Mouse (Mus musculus): ENCODE results near the gene Sh3gl2.
A peak's percentile ranks its signal among the peaks of the same experiment; 100 is the strongest.

Sh3gl2 gene

DNA sequence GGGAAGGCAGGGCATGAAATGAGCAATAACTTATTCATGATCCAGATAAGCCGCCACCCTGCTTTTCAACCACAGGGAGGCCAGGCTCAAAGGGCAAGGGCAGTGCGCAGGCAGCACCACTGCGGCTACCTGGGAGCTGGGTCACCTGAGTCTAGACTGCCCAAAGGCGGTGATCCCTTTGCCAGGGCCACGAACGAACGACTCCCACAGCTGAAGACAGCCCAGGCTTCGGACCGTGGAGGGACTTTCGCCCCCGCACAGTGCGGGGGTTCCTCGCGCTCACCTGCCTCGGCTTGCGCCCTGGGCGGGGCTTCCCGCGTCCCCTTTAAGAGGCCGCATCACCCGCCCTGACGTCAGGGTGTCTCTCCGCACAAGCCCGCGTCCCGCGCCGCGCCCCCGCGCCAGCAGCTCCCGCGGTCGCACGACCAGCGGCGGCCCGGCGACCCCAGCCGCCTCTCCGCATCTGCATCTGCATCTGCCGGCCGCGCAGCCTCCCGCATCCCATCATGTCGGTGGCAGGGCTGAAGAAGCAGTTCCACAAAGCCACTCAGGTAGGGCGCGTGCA lies at the start of gene Sh3gl2:
Gene Sh3gl2 (plus strand): TSS at position 56 of the 565 bp plus-strand sequence.
- DNase-seq, result peak; percentile 42

DNA sequence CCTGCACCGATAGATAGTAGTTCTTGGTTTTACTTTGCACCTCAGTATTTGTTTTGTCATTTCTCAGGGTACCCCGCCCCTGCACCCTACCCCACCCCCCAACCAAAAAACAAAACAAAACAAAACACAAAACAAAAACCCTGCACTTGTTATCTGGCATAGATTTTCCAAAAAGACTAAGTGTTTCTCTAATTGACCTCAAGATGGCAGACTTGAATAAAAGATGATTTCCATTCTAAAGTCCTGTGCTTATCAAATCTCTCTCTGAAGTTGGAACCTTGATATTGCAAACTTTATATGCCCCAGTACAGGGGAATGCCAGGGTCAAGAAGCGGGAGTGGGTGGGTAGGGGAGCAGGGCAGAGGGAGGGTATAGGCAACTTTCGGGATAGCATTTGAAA lies 43.8 kb upstream of the Sh3gl2 start:
- no peak for DNase-seq

DNA sequence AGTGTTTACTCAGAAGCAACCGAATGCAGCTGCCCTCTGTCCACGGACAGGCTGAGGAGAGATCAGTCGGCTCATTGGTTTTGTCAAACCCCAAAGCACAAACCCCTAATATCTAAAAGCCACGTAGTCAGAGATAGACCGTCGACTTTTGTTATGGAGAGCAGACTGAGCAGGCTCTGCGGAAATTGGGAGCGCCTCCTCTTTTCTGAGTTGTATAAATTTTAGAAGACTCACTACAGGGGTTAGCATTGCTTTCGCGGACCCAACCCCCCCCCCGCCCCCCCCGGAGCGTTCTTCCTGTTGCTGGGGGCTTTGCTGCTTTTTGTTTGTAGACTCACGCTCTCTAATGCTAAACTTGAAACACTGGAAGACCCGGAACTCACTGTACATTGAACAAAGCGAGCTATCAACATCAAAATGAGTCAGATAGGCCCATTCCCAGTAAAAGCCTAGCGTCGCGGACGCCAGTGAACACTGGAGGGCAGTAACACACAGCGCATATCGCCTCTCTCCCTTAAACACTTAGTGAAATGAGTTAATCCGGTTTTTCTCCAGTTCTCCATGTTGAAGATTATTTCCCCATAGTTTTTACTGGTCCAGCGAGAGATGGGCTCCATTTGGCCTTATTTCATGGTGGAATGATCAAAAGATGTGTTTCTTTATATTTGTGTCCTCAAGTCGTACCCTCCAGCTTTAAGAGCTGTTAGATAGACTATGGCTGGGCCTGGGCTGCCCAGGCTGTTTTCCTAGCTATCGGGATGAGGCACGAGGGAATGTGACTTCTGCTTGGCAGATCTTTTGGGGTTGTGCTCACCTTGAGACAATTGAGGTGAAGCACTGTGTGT lies 42.2 kb upstream of the Sh3gl2 start:
- DNase-seq, result peak; percentile 62

DNA sequence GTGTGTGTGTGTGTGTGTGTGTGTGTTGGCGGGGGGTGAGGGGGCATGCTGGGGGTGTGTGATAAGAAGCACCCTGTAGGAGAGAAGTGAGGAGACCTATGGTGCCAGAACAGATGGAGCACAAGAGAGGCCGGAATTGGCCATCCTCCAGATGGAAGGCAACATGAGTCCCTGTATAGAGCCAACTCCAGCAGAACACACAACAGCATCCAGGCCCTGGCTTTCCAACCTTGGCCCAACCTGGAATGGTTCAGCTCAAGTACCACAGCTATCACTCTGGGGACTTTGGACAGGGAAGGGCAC lies 41.7 kb upstream of the Sh3gl2 start:
- no peak for DNase-seq

DNA sequence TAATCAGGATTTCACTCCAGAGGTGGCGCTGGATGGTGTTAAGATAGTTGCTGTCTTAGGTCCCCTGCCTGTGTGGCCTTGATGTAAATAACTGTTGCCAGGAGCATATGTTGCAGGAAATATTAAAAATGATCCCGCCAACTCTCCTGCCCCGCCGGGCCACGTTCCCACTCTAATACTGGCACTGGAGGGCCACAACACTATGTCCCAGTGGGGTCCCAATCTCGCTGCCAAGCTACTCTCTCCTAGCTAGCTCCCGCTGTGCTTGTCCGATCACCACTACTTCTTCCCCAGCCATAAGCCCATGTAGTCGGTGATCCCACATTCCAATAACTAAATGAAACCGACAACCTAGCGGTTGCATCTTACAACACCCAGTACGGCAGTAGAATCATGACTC lies 36.9 kb upstream of the Sh3gl2 start:
- DNase-seq, result no peak

DNA sequence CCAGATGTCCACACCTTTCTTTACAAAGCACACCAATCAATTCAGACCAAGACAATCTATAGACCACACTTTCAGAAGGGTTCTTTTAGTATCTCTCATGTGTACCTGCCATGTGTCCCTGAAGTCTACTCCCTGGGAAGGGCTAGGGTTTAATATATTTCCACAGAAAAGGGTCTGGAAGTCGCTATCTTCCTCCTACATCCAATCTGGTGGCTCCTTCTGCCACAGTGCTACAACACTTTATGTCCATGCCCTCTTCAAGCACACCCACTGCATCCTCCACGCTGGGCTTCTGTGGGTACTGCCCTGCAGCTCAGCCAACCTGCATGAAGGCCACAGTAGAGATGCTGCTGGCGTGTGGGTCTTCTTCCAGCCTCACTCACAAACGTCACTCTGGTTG lies 29.5 kb upstream of the Sh3gl2 start:
- DNase-seq, result no peak

- DNase-seq, result no peak
Observed at GRCm38 (mm10) chr4:85178394-85179051, 26.4 kb upstream of the Sh3gl2 start.

DNA sequence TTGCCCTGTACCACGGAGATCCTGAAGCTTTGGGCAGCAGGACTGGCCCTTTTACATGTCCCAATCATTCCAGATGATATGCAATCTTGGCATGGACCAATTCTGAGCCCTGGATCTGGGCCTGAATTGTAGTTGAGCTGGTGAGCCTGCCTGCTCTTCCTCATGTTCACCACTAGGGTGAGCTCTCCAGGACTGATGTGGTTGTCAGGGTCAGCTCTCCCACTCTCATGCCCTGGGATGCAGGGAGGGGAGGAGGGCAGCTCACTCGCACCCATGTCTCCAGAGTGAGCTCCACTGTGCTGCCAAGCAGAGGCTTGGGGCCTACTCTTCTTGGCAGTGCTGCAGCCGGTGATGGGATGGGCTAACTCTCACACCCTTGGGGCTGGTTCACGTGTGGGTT lies 18.9 kb upstream of the Sh3gl2 start:
- peak; percentile 5 for DNase-seq

- DNase-seq, result peak; percentile 12
Observed at GRCm38 (mm10) chr4:85196201-85196600, 8.7 kb upstream of the Sh3gl2 start.

- no peak for DNase-seq
Observed at GRCm38 (mm10) chr4:85198431-85198830, 6.5 kb upstream of the Sh3gl2 start.

DNA sequence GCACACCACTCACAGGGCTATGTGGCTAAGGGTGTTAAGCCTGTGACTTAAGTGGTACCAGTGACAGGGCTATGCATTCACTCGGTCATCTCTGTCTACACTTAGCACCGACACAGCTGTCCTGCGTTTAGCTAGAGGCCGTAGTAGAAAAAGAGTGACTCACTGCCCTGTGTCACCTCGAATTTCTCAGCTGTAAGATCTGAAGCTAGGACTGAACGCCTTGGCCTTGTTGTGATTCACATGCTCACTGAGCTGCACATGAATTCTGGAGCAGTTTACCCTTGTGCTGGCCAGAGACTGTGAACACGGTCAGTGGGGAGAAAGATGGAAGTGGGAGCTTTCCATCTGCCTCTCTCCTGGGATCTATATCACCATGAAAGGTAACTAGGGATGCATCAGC lies 2.3 kb upstream of the Sh3gl2 start:
- no peak for DNase-seq

GRCm38 (mm10) chr4:85205636-85206211 lies 798 bp downstream of the Sh3gl2 start:
- peak; percentile 13 for DNase-seq

GRCm38 (mm10) chr4:85206675-85207400 lies 1.9 kb downstream of the Sh3gl2 start:
- no peak for DNase-seq

- DNase-seq, result no peak
Observed at GRCm38 (mm10) chr4:85207515-85207914, 2.6 kb downstream of the Sh3gl2 start.

DNA sequence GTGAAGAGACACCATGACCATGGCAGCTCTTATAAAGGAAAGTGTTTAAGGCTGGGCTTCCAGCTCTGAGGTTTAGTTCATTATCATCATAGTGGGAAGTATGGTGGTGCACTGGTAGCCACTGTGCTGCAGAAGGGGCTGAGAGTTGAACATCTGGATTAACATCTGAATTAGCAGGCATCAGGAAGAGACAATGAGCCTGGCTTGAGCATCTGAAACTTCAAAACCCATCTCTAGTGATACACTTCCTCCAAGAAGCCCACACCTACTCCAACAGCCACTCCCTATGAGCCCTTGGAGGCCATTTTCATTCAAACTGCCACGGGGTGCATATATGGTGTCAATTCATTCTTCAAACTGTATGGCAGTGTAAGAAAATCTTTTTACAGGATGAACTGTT lies 3.6 kb downstream of the Sh3gl2 start:
- DNase-seq, result no peak

DNA sequence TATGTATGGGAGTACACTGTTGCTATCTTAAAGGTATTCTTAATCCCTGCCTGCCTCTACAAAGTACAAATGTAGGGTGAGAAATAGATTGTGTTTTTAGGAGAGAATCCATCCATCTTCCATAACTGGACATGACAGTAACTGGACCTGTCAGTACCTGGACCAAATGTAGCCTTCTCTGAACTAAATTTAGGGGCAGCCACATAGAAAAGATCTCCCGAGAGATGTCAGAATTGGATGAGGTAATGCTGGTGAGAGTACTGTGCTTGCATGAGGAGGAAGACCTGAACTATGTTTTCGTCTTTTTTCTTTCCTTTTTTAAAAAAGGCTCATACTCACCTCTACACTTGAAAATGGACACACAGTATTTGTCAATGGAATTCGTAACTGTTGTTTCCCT lies 6.0 kb downstream of the Sh3gl2 start:
- DNase-seq, result no peak

DNA sequence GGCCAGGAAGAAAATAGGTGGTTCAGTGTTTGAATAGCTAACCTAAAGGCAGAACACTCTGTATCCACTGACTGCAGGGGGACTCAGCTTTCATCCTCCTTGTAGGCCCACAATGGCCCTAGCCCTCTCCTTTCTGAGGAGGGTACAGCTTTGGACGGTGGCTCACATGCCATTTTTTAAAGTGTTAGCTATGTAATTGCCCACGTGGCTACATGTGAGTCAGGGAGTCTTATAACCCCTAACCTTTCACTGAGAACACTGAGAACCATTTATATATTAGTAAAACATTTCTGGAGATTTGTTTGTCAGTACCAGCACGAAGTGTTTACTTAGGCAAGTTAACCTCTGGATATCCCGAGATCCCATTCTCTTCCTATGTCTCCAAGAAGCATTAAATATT lies 12.1 kb downstream of the Sh3gl2 start:
- DNase-seq, result no peak

DNA sequence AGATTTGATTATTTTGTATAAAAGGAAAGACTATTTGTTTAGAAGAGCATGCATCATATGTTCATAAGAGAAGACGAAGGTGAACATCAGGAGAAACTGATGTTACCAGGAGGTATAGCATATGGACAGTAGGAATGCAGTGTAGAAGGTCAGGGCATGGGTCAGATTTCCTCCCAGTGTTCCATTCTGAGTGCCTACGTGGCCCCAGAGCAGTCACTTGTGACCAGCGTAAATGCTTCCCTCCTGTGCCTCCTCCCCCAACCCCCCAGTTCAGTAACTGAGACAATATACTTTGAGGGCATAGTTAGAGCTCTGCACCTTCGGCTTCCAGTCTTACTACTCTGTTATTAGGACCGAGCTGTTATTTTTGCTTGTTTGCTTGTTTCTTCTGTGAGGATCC lies 17.8 kb downstream of the Sh3gl2 start:
- DNase-seq, result no peak

GRCm38 (mm10) chr4:85226731-85227130 lies 21.8 kb downstream of the Sh3gl2 start:
- DNase-seq, result no peak

GRCm38 (mm10) chr4:85227664-85228588 lies 23.0 kb downstream of the Sh3gl2 start:
- DNase-seq, result no peak

- no peak for DNase-seq
Observed at GRCm38 (mm10) chr4:85228589-85228948, 23.6 kb downstream of the Sh3gl2 start.
